Mouse (Mus musculus) ovary, adult 10 weeks (tissue): ENCODE data around the gene Bbs12. TPM values are rescaled to one million over a fixed set of nuclear protein-coding genes. Genes with fewer than 3 reads are reported as not detected.

Experiments used
- polyA plus RNA-seq: library from polyadenylated mRNA; stranded (reverse); fragments of 350-450 nt; fragmentation: Illumina TruSeq; extraction: RNeasy Lipid Tissue Mini Kit (QIAGEN cat#74804); gene quantifications from one replicate; pipeline ENCODE4 v1.2.3, GENCODE M21; 2014

Bbs12 gene
- polyA plus RNA-seq: 9.6 TPM

GRCm38 (mm10) chr3:37312370-37312941 is at the start of gene Bbs12, which contains the start of gene Cetn4:
TSS of gene Bbs12 (plus strand) at chr3:37312554.
TSS of gene Cetn4 (minus strand) at chr3:37312708.

GRCm38 (mm10) chr3:37348221-37349165 is 36.1 kb downstream of the Bbs12 start, which contains the start of gene Fgf2:
TSS of gene Fgf2 (plus strand) at chr3:37348346.

Other genes starting within 250 kb of the Bbs12 start
- gene Adad1, start 249.0 kb upstream of the Bbs12 start, polyA plus RNA-seq: not detected
- gene Il2, start 186.6 kb upstream of the Bbs12 start, polyA plus RNA-seq: 1.4 TPM
- not detected for gene Il21, start 79.9 kb upstream of the Bbs12 start, polyA plus RNA-seq
- gene Cetn4, start 154 bp downstream of the Bbs12 start, polyA plus RNA-seq: 79.3 TPM
- 42.2 TPM for gene Fgf2, start 35.8 kb downstream of the Bbs12 start, polyA plus RNA-seq
- gene Spata5, start 107.3 kb downstream of the Bbs12 start, polyA plus RNA-seq: 45.2 TPM
- gene Nudt6, start 107.7 kb downstream of the Bbs12 start, polyA plus RNA-seq: 0.63 TPM